Mouse (Mus musculus): Measurements from ENCODE around the gene Prss8. TPM values are rescaled to one million over a fixed set of nuclear protein-coding genes. Genes with fewer than 3 reads are reported as not detected.

Gene Prss8
- polyA plus RNA-seq, 1 experiment from 2014 or later: 11.5 TPM

GRCm38 (mm10) chr7:127887191-127887590 lies 42.7 kb downstream of the Prss8 start:
- Histone ChIP-seq H3K4me1 (peaks cover 36% of the 10 kb centered on the region), H3K27ac (no peak overlapping the region), H3K9me3 (no peaks in the 10 kb centered on the region), H3K9ac (no peak overlapping the region), H3K4me2 (no peak overlapping the region), H3K27me3 (no peaks in the 10 kb centered on the region), H3K4me3 (no peak overlapping the region), H3K36me3 (peaks cover 97% of the 10 kb centered on the region)
- WGBS: 85% methylated on average over 8 of the region's 8 CpGs
- ATAC-seq (ENCODE audit: insufficient number of reproducible peaks, low FRiP score, low TSS enrichment, low read depth): no peak

- no peak overlapping the region for H3K4me2 ChIP-seq
- ATAC-seq (ENCODE audit: insufficient number of reproducible peaks, low FRiP score, low TSS enrichment, low read depth): no peak
- peaks cover 97% of the 10 kb centered on the region for H3K36me3 ChIP-seq
- WGBS: 85% methylated on average over 6 of the region's 6 CpGs
- no peak overlapping the region for H3K4me3 ChIP-seq
- H3K9ac ChIP-seq: no peak overlapping the region
- H3K27me3 ChIP-seq: no peaks in the 10 kb centered on the region
- H3K9me3 ChIP-seq: no peaks in the 10 kb centered on the region
- H3K27ac ChIP-seq: no peak overlapping the region
- H3K4me1 ChIP-seq: peaks cover 36% of the 10 kb centered on the region
Observed at GRCm38 (mm10) chr7:127886551-127886950, 43.4 kb downstream of the Prss8 start.

GRCm38 (mm10) chr7:127885951-127886350 lies 44.0 kb downstream of the Prss8 start:
- Histone ChIP-seq H3K9ac (no peak overlapping the region), H3K4me3 (no peak overlapping the region), H3K27ac (no peak overlapping the region), H3K9me3 (no peaks in the 10 kb centered on the region), H3K27me3 (no peaks in the 10 kb centered on the region), H3K4me1 (peaks cover 36% of the 10 kb centered on the region), H3K4me2 (no peak overlapping the region), H3K36me3 (peaks cover 97% of the 10 kb centered on the region)
- 53% methylated on average over 6 of the region's 6 CpGs for WGBS
- ATAC-seq (ENCODE audit: insufficient number of reproducible peaks, low FRiP score, low TSS enrichment, low read depth): no peak

GRCm38 (mm10) chr7:127880431-127880830 lies 49.5 kb downstream of the Prss8 start:
- Histone ChIP-seq H3K4me2 (no peak overlapping the region), H3K27me3 (no peaks in the 10 kb centered on the region), H3K27ac (no peak overlapping the region), H3K36me3 (peaks cover 71% of the 10 kb centered on the region), H3K9me3 (no peaks in the 10 kb centered on the region), H3K4me1 (peaks cover 28% of the 10 kb centered on the region), H3K9ac (no peak overlapping the region), H3K4me3 (no peak overlapping the region)
- ATAC-seq (ENCODE audit: insufficient number of reproducible peaks, low FRiP score, low TSS enrichment, low read depth): no peak
- 87% methylated on average over 12 of the region's 12 CpGs for WGBS

GRCm38 (mm10) chr7:127879301-127879700 lies 50.6 kb downstream of the Prss8 start:
- H3K9me3 ChIP-seq: no peaks in the 10 kb centered on the region
- WGBS: 94% methylated on average over 9 of the region's 9 CpGs
- no peak for ATAC-seq (ENCODE audit: insufficient number of reproducible peaks, low FRiP score, low TSS enrichment, low read depth)

GRCm38 (mm10) chr7:127876467-127877348 lies 53.2 kb downstream of the Prss8 start, which contains the start of gene Zfp668:
Gene Zfp668 (minus strand): TSS chr7:127876828.
- Histone ChIP-seq H3K27ac (peak within 1 kb of the TSS; percentile 99), H3K9me3 (no peaks in the 10 kb centered on the region), H3K4me3 (peak within 1 kb of the TSS; percentile 97), H3K4me1 (peaks cover 19% of the 10 kb centered on the region), H3K36me3 (peaks cover 35% of the 10 kb centered on the region), H3K9ac (peak within 1 kb of the TSS; percentile 96), H3K27me3 (no peaks in the 10 kb centered on the region), H3K4me2 (peak within 1 kb of the TSS; percentile 76)
- WGBS: under 1% methylated on average over 60 of the region's 60 CpGs
- ATAC-seq (ENCODE audit: insufficient number of reproducible peaks, low FRiP score, low TSS enrichment, low read depth): peak; percentile 69

More at GRCm38 (mm10) chr7:127879301-127879700, 50.6 kb downstream of the Prss8 start:
- H3K4me3 ChIP-seq: no peak overlapping the region
- peaks cover 61% of the 10 kb centered on the region for H3K36me3 ChIP-seq
- H3K9ac ChIP-seq: no peak overlapping the region
- H3K4me2 ChIP-seq: no peak overlapping the region
- peaks cover 29% of the 10 kb centered on the region for H3K4me1 ChIP-seq
- no peak overlapping the region for H3K27ac ChIP-seq
- no peaks in the 10 kb centered on the region for H3K27me3 ChIP-seq

- WGBS: under 1% methylated on average over 41 of the region's 41 CpGs
- peak; percentile 91 for ATAC-seq (ENCODE audit: insufficient number of reproducible peaks, low FRiP score, low TSS enrichment, low read depth)
- peaks cover 32% of the 10 kb centered on the region for H3K36me3 ChIP-seq
- peak within 1 kb of the TSS; percentile 97 for H3K4me3 ChIP-seq
- peaks cover 19% of the 10 kb centered on the region for H3K4me1 ChIP-seq
- H3K27me3 ChIP-seq: no peaks in the 10 kb centered on the region
- H3K27ac ChIP-seq: peak within 1 kb of the TSS; percentile 99
- H3K4me2 ChIP-seq: peak within 1 kb of the TSS; percentile 76
- H3K9me3 ChIP-seq: no peaks in the 10 kb centered on the region
- peak within 1 kb of the TSS; percentile 96 for H3K9ac ChIP-seq
Observed at GRCm38 (mm10) chr7:127876041-127876466, 53.9 kb downstream of the Prss8 start, which contains the start of gene Zfp646. Gene Zfp646 (plus strand): TSS chr7:127876221.

Other genes starting within 250 kb of the Prss8 start
- gene Bcl7c, start 221.2 kb downstream of the Prss8 start, polyA plus RNA-seq (2015; fragmentation: Nextera tagmentation; extraction: Ambion mirVana): 81.1 and 90.5 TPM in 2 replicates
- 25.3 and 28.7 TPM in 2 replicates for gene Ctf1, start 217.4 kb downstream of the Prss8 start, polyA plus RNA-seq (2015; fragmentation: Nextera tagmentation; extraction: Ambion mirVana)
- 0.19 and 0.44 TPM in 2 replicates for gene Ctf2, start 197.9 kb downstream of the Prss8 start, polyA plus RNA-seq (2015; fragmentation: Nextera tagmentation; extraction: Ambion mirVana)
- 4.3 and 4.4 TPM in 2 replicates for gene Fbxl19, start 185.6 kb downstream of the Prss8 start, polyA plus RNA-seq (2015; fragmentation: Nextera tagmentation; extraction: Ambion mirVana)
- gene Orai3, start 160.3 kb downstream of the Prss8 start, polyA plus RNA-seq (2015; fragmentation: Nextera tagmentation; extraction: Ambion mirVana): 23.6 and 26.5 TPM in 2 replicates
- gene Setd1a, start 153.4 kb downstream of the Prss8 start, polyA plus RNA-seq (2015; fragmentation: Nextera tagmentation; extraction: Ambion mirVana): 18.6 and 21.7 TPM in 2 replicates
- gene Gm49388, start 144.5 kb downstream of the Prss8 start, polyA plus RNA-seq (2015; fragmentation: Nextera tagmentation; extraction: Ambion mirVana): not detected in 2 replicates
- gene Hsd3b7, start 129.5 kb downstream of the Prss8 start, polyA plus RNA-seq (2015; fragmentation: Nextera tagmentation; extraction: Ambion mirVana): 18.7 and 23.8 TPM in 2 replicates
- 72.5 and 79.5 TPM in 2 replicates for gene Stx4a, start 105.8 kb downstream of the Prss8 start, polyA plus RNA-seq (2015; fragmentation: Nextera tagmentation; extraction: Ambion mirVana)
- gene Stx1b, start 105.6 kb downstream of the Prss8 start, polyA plus RNA-seq (2015; fragmentation: Nextera tagmentation; extraction: Ambion mirVana): 3.6 and 3.8 TPM in 2 replicates
- gene Zfp646, start 53.9 kb downstream of the Prss8 start, polyA plus RNA-seq (2015; fragmentation: Nextera tagmentation; extraction: Ambion mirVana): 9.1 and 10.0 TPM in 2 replicates
- gene Zfp668, start 53.3 kb downstream of the Prss8 start, polyA plus RNA-seq (2015; fragmentation: Nextera tagmentation; extraction: Ambion mirVana): 16.4 TPM in 2 replicates
- gene Prss53, start 39.1 kb downstream of the Prss8 start, polyA plus RNA-seq (2015; fragmentation: Nextera tagmentation; extraction: Ambion mirVana): 2.2 and 2.4 TPM in 2 replicates
- gene Gm21974, start 34.6 kb downstream of the Prss8 start, polyA plus RNA-seq (2015; fragmentation: Nextera tagmentation; extraction: Ambion mirVana): not detected in 2 replicates
- gene Vkorc1, start 34.5 kb downstream of the Prss8 start, polyA plus RNA-seq (2015; fragmentation: Nextera tagmentation; extraction: Ambion mirVana): 269 and 272 TPM in 2 replicates
- 98.3 and 117 TPM in 2 replicates for gene Bckdk, start 26.0 kb downstream of the Prss8 start, polyA plus RNA-seq (2015; fragmentation: Nextera tagmentation; extraction: Ambion mirVana)
- 37.8 and 38.7 TPM in 2 replicates for gene Kat8, start 17.6 kb downstream of the Prss8 start, polyA plus RNA-seq (2015; fragmentation: Nextera tagmentation; extraction: Ambion mirVana)
- gene Prss36, start 16.6 kb upstream of the Prss8 start, polyA plus RNA-seq (2015; fragmentation: Nextera tagmentation; extraction: Ambion mirVana): 11.6 and 12.9 TPM in 2 replicates
- 339 and 390 TPM in 2 replicates for gene Fus, start 37.4 kb upstream of the Prss8 start, polyA plus RNA-seq (2015; fragmentation: Nextera tagmentation; extraction: Ambion mirVana)
- 150 and 154 TPM in 2 replicates for gene Pycard, start 63.8 kb upstream of the Prss8 start, polyA plus RNA-seq (2015; fragmentation: Nextera tagmentation; extraction: Ambion mirVana)
- 3.1 and 8.4 TPM in 2 replicates for gene Trim72, start 73.8 kb upstream of the Prss8 start, polyA plus RNA-seq (2015; fragmentation: Nextera tagmentation; extraction: Ambion mirVana)
- gene Itgam, start 132.5 kb upstream of the Prss8 start, polyA plus RNA-seq (2015; fragmentation: Nextera tagmentation; extraction: Ambion mirVana): 2.1 and 2.3 TPM in 2 replicates
- gene Gm49368, start 132.6 kb upstream of the Prss8 start, polyA plus RNA-seq (2015; fragmentation: Nextera tagmentation; extraction: Ambion mirVana): not detected in 2 replicates
- 0.10 TPM in 2 replicates for gene Itgax, start 199.4 kb upstream of the Prss8 start, polyA plus RNA-seq (2015; fragmentation: Nextera tagmentation; extraction: Ambion mirVana)
- gene Itgad, start 224.3 kb upstream of the Prss8 start, polyA plus RNA-seq (2015; fragmentation: Nextera tagmentation; extraction: Ambion mirVana): not detected in 2 replicates